Mouse (Mus musculus): Measurements from ENCODE around the gene Rapgef1.

DNA sequence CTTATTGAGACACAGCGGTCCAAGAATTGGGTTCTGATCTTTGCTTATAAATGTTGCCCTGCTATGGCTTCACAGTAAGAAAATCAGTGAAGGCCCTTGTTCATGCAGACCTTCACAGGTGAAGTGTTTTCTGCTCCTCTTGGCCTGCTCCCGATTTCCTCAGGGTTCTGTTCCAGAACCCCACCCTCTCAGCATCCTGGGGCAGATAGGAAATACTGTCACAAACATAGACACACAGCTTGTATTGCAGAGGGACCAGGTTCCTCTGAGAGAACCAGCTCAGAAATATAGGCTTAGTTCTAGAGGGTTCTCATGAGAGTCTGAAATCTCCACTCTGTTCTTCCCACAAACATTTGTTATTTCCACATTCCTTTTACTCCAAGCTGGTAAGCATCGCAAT is 14.3 kb downstream of the Rapgef1 start:
- TF ChIP-seq CTCF (IDR thresholded peaks at IDR 0.05; ENCODE audit: low read depth, low read length) (no peak), POLR2A (IDR thresholded peaks at IDR 0.05; ENCODE audit: extremely low read depth, insufficient read depth, low read length) (no peak)
